Mouse (Mus musculus): ENCODE measurements around the gene Mrpl14. TPM values are rescaled to one million over a fixed set of nuclear protein-coding genes. Genes with fewer than 3 reads are reported as not detected.

Mrpl14 gene
- total RNA-seq (2023) = 12.5 TPM

GRCm38 (mm10) chr17:45686093-45686619, at the start of gene Mrpl14:
Gene Mrpl14, plus strand, starts transcription at chr17:45686322.

GRCm38 (mm10) chr17:45659225-45659624, 26.9 kb upstream of the Mrpl14 start, which contains the start of gene Capn11:
Gene Capn11, minus strand, starts transcription at chr17:45659325.

GRCm38 (mm10) chr17:45686716-45687115, 594 bp downstream of the Mrpl14 start, which contains the start of gene Tmem63b:
Gene Tmem63b, minus strand, starts transcription at chr17:45686905.

GRCm38 (mm10) chr17:45733735-45734301, 47.7 kb downstream of the Mrpl14 start, which contains the start of gene 1600014C23Rik:
Gene 1600014C23Rik, minus strand, starts transcription at chr17:45733844.

Other genes starting within 250 kb of the Mrpl14 start
- not detected for gene Spats1, start 210.9 kb upstream of the Mrpl14 start, total RNA-seq (2023)
- gene Aars2, start 179.5 kb upstream of the Mrpl14 start, total RNA-seq (2023) = 20.7 TPM
- not detected for gene Tcte1, start 162.9 kb upstream of the Mrpl14 start, total RNA-seq (2023)
- not detected for gene Tmem151b, start 136.6 kb upstream of the Mrpl14 start, total RNA-seq (2023)
- gene Nfkbie, start 130.6 kb upstream of the Mrpl14 start, total RNA-seq (2023) = 47.6 TPM
- 22.9 TPM for gene Slc35b2, start 122.4 kb upstream of the Mrpl14 start, total RNA-seq (2023)
- gene Hsp90ab1, start 113.1 kb upstream of the Mrpl14 start, total RNA-seq (2023) = 1,228 TPM
- 36.1 TPM for gene Slc29a1, start 86.7 kb upstream of the Mrpl14 start, total RNA-seq (2023)
- gene Mymx, start 84.2 kb upstream of the Mrpl14 start, total RNA-seq (2023) = not detected
- gene Capn11, start 27.0 kb upstream of the Mrpl14 start, total RNA-seq (2023) = 2.8 TPM
- gene Tmem63b, start 583 bp downstream of the Mrpl14 start, total RNA-seq (2023) = 41.6 TPM
- gene 1600014C23Rik, start 47.5 kb downstream of the Mrpl14 start, total RNA-seq (2023) = not detected